Mouse (Mus musculus): ENCODE measurements at regions not wholly inside any gene's neighbourhood (a gene's known extent, or its start where the extent isn't known, plus 50 kb on each side); places are given as distances from the start of the nearest gene placed in this dataset.

DNA sequence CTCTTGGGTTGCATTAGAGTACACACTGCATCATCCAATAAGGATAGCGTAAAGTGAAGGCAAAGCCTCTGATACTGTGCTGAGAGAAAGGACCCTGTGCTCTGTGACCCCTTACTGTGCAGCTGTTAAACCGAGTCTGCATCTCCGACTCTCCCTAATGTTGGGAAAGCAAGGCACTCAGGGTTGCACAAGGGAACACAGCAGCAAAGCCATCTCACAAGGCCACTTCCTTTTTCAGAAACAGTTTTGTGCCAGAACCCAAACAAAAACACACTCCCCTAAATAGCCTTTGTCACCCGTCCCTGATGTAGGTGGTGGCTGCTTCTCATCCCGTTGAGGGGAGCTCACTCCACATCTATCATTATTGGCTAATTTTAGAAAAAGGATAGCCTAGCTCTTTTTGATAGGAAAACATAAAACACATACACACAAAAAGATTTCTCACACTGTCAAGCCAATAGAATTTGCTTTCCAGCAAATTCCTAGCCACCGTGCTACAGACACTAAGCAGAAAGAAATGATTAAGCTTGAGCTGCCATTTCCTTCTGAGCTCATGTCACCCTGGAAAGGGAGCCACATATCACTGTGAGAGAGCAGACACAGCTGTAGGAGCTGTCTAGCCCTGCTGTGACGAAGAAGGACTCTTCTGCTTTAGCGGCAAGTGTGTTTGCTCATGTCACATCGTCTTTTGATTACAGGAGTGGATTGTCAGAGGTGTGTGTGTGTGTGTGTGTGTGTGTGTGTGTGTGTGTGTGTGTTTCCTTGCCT is 94.1 kb downstream of the Etaa1 start:
- peak; percentile 54; the same call in 1 of the 2 replicates for ATAC-seq (replicated peaks; ENCODE audit: low FRiP score, low read depth)

DNA sequence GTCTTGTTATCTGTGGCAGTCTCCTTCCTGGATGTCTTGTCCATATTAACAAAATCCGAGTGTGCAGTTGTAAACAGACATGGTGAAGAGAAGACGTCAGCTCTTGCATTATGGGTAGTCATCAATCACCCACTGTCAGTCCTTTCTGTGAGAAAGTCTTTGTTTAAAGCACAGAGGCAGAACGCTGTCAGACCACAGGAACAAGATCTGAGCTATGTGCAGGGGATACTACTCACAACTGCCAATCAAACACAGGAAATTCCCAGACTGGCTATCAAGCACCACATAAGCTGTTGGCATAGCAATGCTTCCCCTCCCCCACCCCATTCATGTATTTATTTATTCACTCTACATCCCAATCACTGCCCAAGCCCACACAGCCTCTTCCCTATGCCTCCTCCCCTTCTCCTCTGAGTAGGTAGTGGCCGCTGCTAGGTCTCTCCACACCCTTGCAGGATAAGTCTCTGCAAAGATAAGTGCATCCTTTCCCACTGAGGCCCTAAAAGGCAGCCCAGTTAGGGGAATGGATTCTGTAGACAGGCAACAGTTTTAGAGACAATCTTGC is 88.8 kb downstream of the Etaa1 start:
- Histone ChIP-seq H3K27ac (no peak overlapping the region), H3K9ac (ENCODE audit: low read depth, low read length) (no peak overlapping the region), H3K27me3 (ENCODE audit: insufficient read depth, low read length) (no peaks in the 10 kb centered on the region), H3K9me3 (replicated peaks; ENCODE audit: low read length) (no peaks in the 10 kb centered on the region), H3K4me2 (ENCODE audit: low read length) (no peak overlapping the region), H3K36me3 (ENCODE audit: insufficient read depth, low read length) (no peaks in the 10 kb centered on the region), H3K4me3 (replicated peaks; ENCODE audit: low read depth, low read length) (no peak overlapping the region), H3K4me1 (replicated peaks; ENCODE audit: insufficient read depth, low read length) (no peaks in the 10 kb centered on the region)
- DNase-seq (ENCODE audit: low spot score) (no peak), ATAC-seq (replicated peaks; ENCODE audit: low FRiP score, low read depth) (no peak)
- no peak for TF ChIP-seq CTCF (IDR thresholded peaks at IDR 0.05; ENCODE audit: low read depth)
- 48% methylated on average over 4 of the region's 4 CpGs for WGBS

More for the DNA sequence above, 94.1 kb downstream of the Etaa1 start:
- no peaks in the 10 kb centered on the region for H3K9me3 ChIP-seq (replicated peaks; ENCODE audit: low read length)
- H3K4me1 ChIP-seq (replicated peaks; ENCODE audit: insufficient read depth, low read length): no peaks in the 10 kb centered on the region
- no peak overlapping the region for H3K9ac ChIP-seq (ENCODE audit: low read depth, low read length)
- H3K36me3 ChIP-seq (ENCODE audit: insufficient read depth, low read length): no peaks in the 10 kb centered on the region
- 0 out of 2 replicates have a peak overlapping the region, but pooled peaks have one; percentile 18 for H3K4me2 ChIP-seq (ENCODE audit: low read length)
- WGBS: 17% methylated on average over 9 of the region's 9 CpGs
- peak; percentile 79 for DNase-seq (ENCODE audit: low spot score)
- H3K4me3 ChIP-seq (replicated peaks; ENCODE audit: low read depth, low read length): no peak overlapping the region
- no peaks in the 10 kb centered on the region for H3K27me3 ChIP-seq (ENCODE audit: insufficient read depth, low read length)
- TF ChIP-seq CTCF (IDR thresholded peaks at IDR 0.05; ENCODE audit: low read depth): no peak
- 0 out of 2 replicates have a peak overlapping the region, but pooled peaks have one; percentile 25 for H3K27ac ChIP-seq

DNA sequence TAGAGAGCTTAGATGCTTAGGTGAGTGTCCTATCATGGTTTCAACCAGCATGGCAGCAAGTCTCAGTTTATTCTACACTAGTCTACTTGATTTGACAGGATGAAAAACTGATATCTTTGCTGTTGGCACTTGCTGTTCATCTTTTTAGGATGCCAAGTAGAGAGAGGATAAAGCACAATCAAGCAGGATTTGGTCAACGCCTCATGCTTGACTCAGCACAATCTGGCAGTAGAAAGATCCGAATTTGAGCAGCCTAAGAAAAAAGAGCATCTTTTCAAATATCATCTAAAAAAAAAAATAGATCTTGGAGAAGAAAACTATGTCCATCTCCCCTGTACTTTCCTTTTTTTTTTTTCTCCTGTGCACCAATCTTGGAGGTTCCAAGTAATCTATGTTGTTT is 83.0 kb downstream of the Etaa1 start:
- no peaks in the 10 kb centered on the region for H3K27me3 ChIP-seq (ENCODE audit: insufficient read depth, low read length)
- no peak for DNase-seq (ENCODE audit: low spot score)
- H3K9me3 ChIP-seq (replicated peaks; ENCODE audit: low read length): no peaks in the 10 kb centered on the region
- 71% methylated on average over 2 of the region's 2 CpGs for WGBS
- H3K4me1 ChIP-seq (replicated peaks; ENCODE audit: insufficient read depth, low read length): no peaks in the 10 kb centered on the region
- TF ChIP-seq CTCF (IDR thresholded peaks at IDR 0.05; ENCODE audit: low read depth): no peak
- no peak overlapping the region for H3K9ac ChIP-seq (ENCODE audit: low read depth, low read length)
- no peak overlapping the region for H3K27ac ChIP-seq
- H3K4me3 ChIP-seq (replicated peaks; ENCODE audit: low read depth, low read length): no peak overlapping the region
- no peak overlapping the region for H3K4me2 ChIP-seq (ENCODE audit: low read length)
- no peak for ATAC-seq (replicated peaks; ENCODE audit: low FRiP score, low read depth)
- H3K36me3 ChIP-seq (ENCODE audit: insufficient read depth, low read length): no peaks in the 10 kb centered on the region

DNA sequence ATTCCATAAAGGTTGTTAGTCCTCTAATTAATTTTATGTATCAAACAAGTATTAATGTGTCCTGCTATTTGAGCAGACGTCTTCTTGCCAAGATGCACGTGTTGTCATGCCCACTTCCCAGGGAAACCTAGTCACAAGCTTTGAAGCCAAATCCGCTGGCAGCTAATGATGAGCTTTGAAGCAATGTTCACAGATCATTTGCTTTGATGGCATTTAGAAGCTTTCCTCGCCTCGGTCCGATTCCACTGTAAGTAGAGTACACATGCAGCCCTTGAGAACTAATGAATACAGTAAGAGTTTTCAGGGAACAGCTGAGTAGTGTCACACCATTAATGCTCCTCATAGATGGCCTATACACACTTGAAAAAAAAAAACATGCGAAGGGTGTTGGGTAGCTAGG is 81.8 kb downstream of the Etaa1 start:
- TF ChIP-seq CTCF (IDR thresholded peaks at IDR 0.05; ENCODE audit: low read depth): no peak
- Histone ChIP-seq H3K9ac (ENCODE audit: low read depth, low read length) (no peak overlapping the region), H3K27me3 (ENCODE audit: insufficient read depth, low read length) (no peaks in the 10 kb centered on the region), H3K27ac (no peak overlapping the region), H3K4me3 (replicated peaks; ENCODE audit: low read depth, low read length) (no peak overlapping the region), H3K9me3 (replicated peaks; ENCODE audit: low read length) (no peaks in the 10 kb centered on the region), H3K36me3 (ENCODE audit: insufficient read depth, low read length) (no peaks in the 10 kb centered on the region), H3K4me2 (ENCODE audit: low read length) (no peak overlapping the region), H3K4me1 (replicated peaks; ENCODE audit: insufficient read depth, low read length) (no peaks in the 10 kb centered on the region)
- peak; percentile 53 for DNase-seq (ENCODE audit: low spot score)
- no peak for ATAC-seq (replicated peaks; ENCODE audit: low FRiP score, low read depth)
- 39% methylated on average over 7 of the region's 7 CpGs for WGBS

GRCm38 (mm10) chr11:17883276-17883675 is 70.4 kb downstream of the Etaa1 start:
- Histone ChIP-seq H3K4me3 (replicated peaks; ENCODE audit: low read depth, low read length) (no peak overlapping the region), H3K27ac (no peak overlapping the region), H3K36me3 (ENCODE audit: insufficient read depth, low read length) (no peaks in the 10 kb centered on the region), H3K9ac (ENCODE audit: low read depth, low read length) (no peak overlapping the region), H3K9me3 (replicated peaks; ENCODE audit: low read length) (no peaks in the 10 kb centered on the region), H3K4me2 (ENCODE audit: low read length) (no peak overlapping the region), H3K27me3 (ENCODE audit: insufficient read depth, low read length) (no peaks in the 10 kb centered on the region), H3K4me1 (replicated peaks; ENCODE audit: insufficient read depth, low read length) (no peaks in the 10 kb centered on the region)
- ATAC-seq (replicated peaks; ENCODE audit: low FRiP score, low read depth) (no peak), DNase-seq (ENCODE audit: low spot score) (no peak)
- no peak for TF ChIP-seq CTCF (IDR thresholded peaks at IDR 0.05; ENCODE audit: low read depth)
- 80% methylated on average over 1 of the region's 1 CpGs for WGBS

Data from kidney, postnatal 0 days (tissue).